Mouse (Mus musculus) forebrain, embryonic 12.5 days (tissue): Measurements from ENCODE around the gene Cox4i1. TPM values are rescaled to one million over a fixed set of nuclear protein-coding genes. Genes with fewer than 3 reads are reported as not detected.

Experiments used
- ATAC-seq: fragments of 200-750 bp; cut with Nextera tagmentation; 2 replicates; pipeline ENCODE4 v1.8.0; 2017; ENCODE audit warnings: moderate TSS enrichment; ENCODE audit not compliant: low FRiP score
- H3K27ac ChIP-seq: fragments of 300-500 bp; sonication (generic); 2 replicates; pipeline ENCODE4 v1.5.1; 2016; ENCODE audit warnings: mild to moderate bottlenecking
- H3K27me3 ChIP-seq: fragments of 300-500 bp; sonication (generic); 2 replicates; pipeline ENCODE4 v1.6.1; 2016; ENCODE audit warnings: mild to moderate bottlenecking
- H3K36me3 ChIP-seq: fragments of 300-500 bp; sonication (generic); replicated peaks from 2 replicates; pipeline ENCODE4 v1.6.1; 2016; ENCODE audit warnings: mild to moderate bottlenecking
- H3K4me1 ChIP-seq: fragments of 300-500 bp; sonication (generic); 2 replicates; pipeline ENCODE4 v1.6.1; 2016
- H3K4me2 ChIP-seq: fragments of 300-500 bp; sonication (generic); 2 replicates; pipeline ENCODE4 v1.6.1; 2016; ENCODE audit warnings: mild to moderate bottlenecking, moderate library complexity
- H3K4me3 ChIP-seq: fragments of 300-500 bp; sonication (generic); replicated peaks from 2 replicates; pipeline ENCODE4 v1.5.1; 2016; ENCODE audit warnings: mild to moderate bottlenecking
- H3K9ac ChIP-seq: fragments of 300-500 bp; sonication (generic); 2 replicates; pipeline ENCODE4 v1.6.1; 2016; ENCODE audit warnings: mild to moderate bottlenecking
- H3K9me3 ChIP-seq: fragments of 300-500 bp; sonication (generic); 2 replicates; pipeline ENCODE4 v1.6.1; 2016
- WGBS: fragments of 180-500 bp; shearing (Covaris S2); methylation state at CpG from one replicate; pipeline ENCODE4 v1.1.7; 2016; 5-methylcytosine and 5-hydroxymethylcytosine counted together
- polyA plus RNA-seq: library from polyadenylated mRNA; unstranded; fragments of >200 nt; fragmentation: Nextera tagmentation; extraction: Ambion mirVana; gene quantifications from 2 replicates; pipeline ENCODE4 v1.2.1, GENCODE M21; 2016

The Cox4i1 gene
- polyA plus RNA-seq, 1 experiment from 2014 or later = 809 TPM

DNA sequence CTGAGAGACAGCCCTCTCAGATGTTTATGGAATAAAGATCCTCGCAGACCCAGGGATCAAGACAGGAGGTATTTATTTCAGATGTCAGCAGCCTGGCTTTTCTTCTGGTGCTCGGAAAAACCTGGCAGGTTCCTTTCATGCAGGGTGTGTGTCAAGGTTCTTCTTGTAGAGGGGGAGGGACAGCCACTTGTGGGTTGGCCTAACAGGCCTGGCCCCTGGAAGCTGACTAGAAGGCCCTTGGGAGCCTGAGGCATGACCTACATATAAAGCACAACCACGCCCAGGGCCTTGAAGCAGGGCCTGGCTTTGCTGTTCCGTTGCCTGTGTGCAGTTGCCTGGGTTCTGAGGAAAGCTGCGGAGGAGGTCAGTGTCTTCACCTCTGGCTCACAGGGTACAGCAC, 17.1 kb downstream of the Cox4i1 start:
- no peak overlapping the region for H3K4me3 ChIP-seq
- no peak overlapping the region for H3K4me2 ChIP-seq
- H3K36me3 ChIP-seq = no peaks in the 10 kb centered on the region
- H3K9me3 ChIP-seq = no peaks in the 10 kb centered on the region
- no peaks in the 10 kb centered on the region for H3K4me1 ChIP-seq
- H3K27ac ChIP-seq = no peak overlapping the region
- H3K9ac ChIP-seq = no peak overlapping the region
- 80% methylated on average over 5 of the region's 5 CpGs for WGBS
- no peak for ATAC-seq
- peaks cover 12% of the 10 kb centered on the region; the same call in 1 of the 2 replicates for H3K27me3 ChIP-seq

DNA sequence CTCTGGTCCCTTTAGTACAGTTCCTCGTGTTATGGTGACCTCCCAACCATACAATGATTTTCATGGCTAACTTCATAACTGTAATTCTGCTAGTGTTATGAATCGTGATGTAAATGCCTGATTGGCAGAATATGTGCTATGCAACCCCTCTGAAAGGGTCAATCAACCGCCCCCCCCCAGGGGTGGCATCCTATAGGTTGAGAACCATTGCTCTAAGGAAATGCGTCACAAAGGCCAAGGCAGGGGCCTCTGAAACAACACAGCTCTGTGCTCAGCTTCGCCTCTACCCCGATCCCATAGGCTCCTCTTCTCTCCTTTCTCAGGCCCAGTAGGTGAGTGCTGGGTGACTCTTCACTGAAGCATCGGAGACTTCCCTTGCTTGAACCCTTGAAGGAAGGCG, 17.6 kb downstream of the Cox4i1 start:
- no peak overlapping the region for H3K9ac ChIP-seq
- WGBS = 74% methylated on average over 8 of the region's 8 CpGs
- H3K27ac ChIP-seq = no peak overlapping the region
- H3K36me3 ChIP-seq = no peaks in the 10 kb centered on the region
- no peak overlapping the region for H3K4me3 ChIP-seq
- no peak overlapping the region for H3K4me2 ChIP-seq
- H3K4me1 ChIP-seq = no peaks in the 10 kb centered on the region
- no peaks in the 10 kb centered on the region for H3K9me3 ChIP-seq
- H3K27me3 ChIP-seq = peaks cover 12% of the 10 kb centered on the region; the same call in 1 of the 2 replicates
- ATAC-seq = no peak

DNA sequence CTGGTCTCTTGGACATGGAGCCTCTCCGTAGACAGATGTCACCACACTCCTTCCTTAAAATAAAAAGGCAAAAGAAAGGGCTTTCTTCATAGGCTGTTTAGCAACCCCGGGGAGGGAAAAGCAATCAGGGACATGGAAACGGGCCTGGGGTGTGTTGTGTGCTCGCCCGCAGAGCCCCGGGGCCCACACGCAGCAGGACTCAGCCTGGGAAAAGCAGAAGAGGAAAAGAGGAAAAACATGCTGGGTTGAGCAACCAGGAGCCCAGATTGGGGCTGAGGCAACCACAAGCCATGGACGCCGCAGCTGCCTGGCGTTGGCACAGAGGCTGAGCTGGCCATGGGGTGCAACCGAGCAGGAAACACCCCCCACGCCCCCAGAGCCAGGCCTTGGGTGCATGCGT, 18.0 kb downstream of the Cox4i1 start:
- Histone ChIP-seq H3K4me2 (no peak overlapping the region), H3K27me3 (peaks cover 12% of the 10 kb centered on the region; the same call in 1 of the 2 replicates), H3K9me3 (no peaks in the 10 kb centered on the region), H3K4me1 (no peaks in the 10 kb centered on the region), H3K27ac (no peak overlapping the region), H3K36me3 (no peaks in the 10 kb centered on the region), H3K4me3 (no peak overlapping the region), H3K9ac (no peak overlapping the region)
- WGBS = 84% methylated on average over 13 of the region's 13 CpGs
- no peak for ATAC-seq

DNA sequence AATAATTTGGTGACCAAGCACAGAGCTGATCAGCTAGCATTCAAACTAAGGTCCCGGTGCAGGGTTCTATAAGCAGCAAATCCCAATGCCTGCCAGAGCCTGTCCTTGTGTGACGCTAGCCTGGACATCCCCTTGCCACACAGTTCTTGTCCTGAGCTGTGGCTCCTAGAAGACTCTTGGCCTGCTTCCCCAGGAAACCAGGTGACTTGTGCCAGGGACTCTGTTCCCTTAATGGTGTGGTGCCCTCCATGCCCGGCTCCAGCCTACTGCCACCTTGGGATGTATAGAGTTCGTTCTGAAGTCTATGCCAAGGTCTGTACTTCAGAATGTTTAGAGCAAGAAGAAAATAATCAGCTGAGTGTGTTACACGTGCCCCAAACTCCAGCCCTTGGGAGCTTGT, 18.6 kb downstream of the Cox4i1 start:
- Histone ChIP-seq H3K4me1 (no peaks in the 10 kb centered on the region), H3K4me3 (no peak overlapping the region), H3K4me2 (no peak overlapping the region), H3K27ac (no peak overlapping the region), H3K27me3 (peaks cover 12% of the 10 kb centered on the region; the same call in 1 of the 2 replicates), H3K9ac (no peak overlapping the region), H3K9me3 (no peaks in the 10 kb centered on the region), H3K36me3 (no peaks in the 10 kb centered on the region)
- 80% methylated on average over 5 of the region's 5 CpGs for WGBS
- no peak for ATAC-seq

DNA sequence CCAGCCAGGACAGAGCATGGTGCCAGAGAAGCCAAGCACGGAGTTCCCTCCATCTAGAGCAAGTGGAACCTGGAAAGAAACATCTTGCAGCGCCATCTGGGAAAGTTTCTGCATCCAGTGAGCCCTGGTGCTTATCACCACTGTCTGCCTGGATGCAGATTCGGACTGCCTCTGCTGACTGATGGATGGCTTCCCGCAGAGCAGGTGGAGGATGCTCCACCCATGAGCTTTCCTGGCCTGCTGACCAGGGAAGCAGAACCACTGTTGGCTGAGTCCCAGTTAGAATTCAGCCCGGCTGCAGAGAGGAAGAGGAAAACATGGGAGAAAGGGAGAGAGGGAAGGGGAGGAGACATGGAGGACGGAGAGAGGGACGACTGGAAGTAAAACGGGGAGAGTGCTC, 19.8 kb downstream of the Cox4i1 start:
- Histone ChIP-seq H3K4me1 (no peaks in the 10 kb centered on the region), H3K27ac (no peak overlapping the region), H3K9me3 (no peaks in the 10 kb centered on the region), H3K27me3 (peaks cover 12% of the 10 kb centered on the region; the same call in 1 of the 2 replicates), H3K9ac (no peak overlapping the region), H3K4me2 (no peak overlapping the region), H3K4me3 (no peak overlapping the region), H3K36me3 (no peaks in the 10 kb centered on the region)
- WGBS = 83% methylated on average over 8 of the region's 8 CpGs
- ATAC-seq = no peak

DNA sequence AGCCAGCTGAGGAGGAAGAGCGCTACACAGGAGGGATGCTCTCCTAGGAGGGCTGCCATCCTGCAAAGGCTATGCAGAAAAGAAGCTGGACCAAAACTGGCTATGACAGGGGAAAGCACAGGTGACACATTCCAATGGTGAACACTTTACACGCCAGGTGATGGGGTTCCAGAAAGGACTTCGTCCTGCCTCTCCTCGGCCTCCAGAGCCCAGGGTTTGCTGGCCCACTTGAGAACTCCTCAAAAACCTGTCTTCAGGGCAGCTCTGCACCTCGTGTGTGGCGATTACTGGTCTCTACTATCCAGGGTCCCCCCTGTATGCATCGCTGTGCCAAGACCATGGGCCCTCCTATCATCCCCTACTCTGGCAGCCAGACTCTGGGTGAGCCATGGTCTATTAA, 20.5 kb downstream of the Cox4i1 start:
- peaks cover 12% of the 10 kb centered on the region; the same call in 1 of the 2 replicates for H3K27me3 ChIP-seq
- H3K4me2 ChIP-seq = no peak overlapping the region
- WGBS = 91% methylated on average over 7 of the region's 7 CpGs
- no peaks in the 10 kb centered on the region for H3K4me1 ChIP-seq
- no peak overlapping the region for H3K4me3 ChIP-seq
- H3K36me3 ChIP-seq = no peaks in the 10 kb centered on the region
- no peak overlapping the region for H3K9ac ChIP-seq
- ATAC-seq = no peak
- H3K27ac ChIP-seq = no peak overlapping the region
- H3K9me3 ChIP-seq = no peaks in the 10 kb centered on the region

DNA sequence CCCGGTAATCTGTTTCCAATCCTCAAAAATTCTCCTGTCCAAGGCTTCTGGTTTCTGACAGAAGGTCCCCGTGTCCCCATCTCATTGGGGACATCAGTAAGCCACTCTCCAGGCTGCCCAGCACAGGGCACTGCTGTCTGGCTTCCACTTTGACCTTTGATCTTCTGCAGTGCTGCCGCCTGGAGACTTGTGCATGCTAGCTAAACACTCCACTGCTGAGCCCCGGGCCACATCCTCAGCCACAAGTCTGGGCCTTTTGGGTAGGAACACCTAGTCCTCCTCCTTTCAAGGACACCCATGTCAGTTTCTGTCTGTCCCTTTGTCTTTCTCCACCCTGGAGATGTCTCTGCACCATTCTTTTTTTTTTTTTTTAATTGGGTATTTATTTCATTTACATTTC, 24.9 kb downstream of the Cox4i1 start:
- WGBS = 79% methylated on average over 4 of the region's 4 CpGs
- Histone ChIP-seq H3K36me3 (no peaks in the 10 kb centered on the region), H3K27ac (no peak overlapping the region), H3K4me3 (no peak overlapping the region), H3K4me2 (no peak overlapping the region), H3K27me3 (peaks cover 4% of the 10 kb centered on the region; the same call in 1 of the 2 replicates), H3K9me3 (no peaks in the 10 kb centered on the region), H3K9ac (no peak overlapping the region), H3K4me1 (no peaks in the 10 kb centered on the region)
- ATAC-seq = no peak

DNA sequence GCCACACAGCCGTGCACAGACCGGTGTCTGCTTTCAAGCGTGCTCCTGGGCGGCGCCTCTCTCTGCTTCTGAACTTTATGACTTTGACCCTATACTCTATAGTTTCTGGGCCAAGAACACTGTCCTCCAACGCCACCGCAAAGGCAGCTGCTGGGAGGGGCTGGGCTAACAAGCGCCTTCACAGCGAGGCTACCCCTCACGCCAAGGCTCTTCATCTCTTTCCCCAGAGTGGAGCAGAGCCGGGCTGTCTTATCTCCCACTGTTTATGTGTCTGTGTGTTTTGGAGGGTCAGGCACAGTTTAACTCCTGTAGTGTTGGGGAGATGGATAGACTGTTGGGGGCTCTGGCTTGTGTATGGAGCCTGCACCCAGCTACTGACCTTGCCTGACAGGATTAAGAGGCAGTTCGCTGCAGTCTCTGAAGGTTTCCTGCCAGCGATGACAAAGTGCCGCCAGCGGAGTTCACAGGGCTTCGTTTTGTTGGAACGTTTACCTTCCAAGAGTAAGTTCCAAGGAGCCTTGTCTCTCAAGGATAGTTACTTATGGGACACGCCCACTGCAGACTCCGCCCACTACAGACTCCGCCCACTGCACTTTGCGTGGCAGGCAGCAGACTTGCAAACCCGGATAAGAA, 26.0 kb downstream of the Cox4i1 start:
- H3K36me3 ChIP-seq = no peaks in the 10 kb centered on the region
- H3K4me3 ChIP-seq = no peak overlapping the region
- H3K27me3 ChIP-seq = peaks cover 4% of the 10 kb centered on the region; the same call in 1 of the 2 replicates
- no peak for ATAC-seq
- WGBS = 61% methylated on average over 22 of the region's 22 CpGs
- H3K4me2 ChIP-seq = no peak overlapping the region
- no peak overlapping the region for H3K9ac ChIP-seq
- no peaks in the 10 kb centered on the region for H3K4me1 ChIP-seq
- no peaks in the 10 kb centered on the region for H3K9me3 ChIP-seq
- no peak overlapping the region for H3K27ac ChIP-seq

DNA sequence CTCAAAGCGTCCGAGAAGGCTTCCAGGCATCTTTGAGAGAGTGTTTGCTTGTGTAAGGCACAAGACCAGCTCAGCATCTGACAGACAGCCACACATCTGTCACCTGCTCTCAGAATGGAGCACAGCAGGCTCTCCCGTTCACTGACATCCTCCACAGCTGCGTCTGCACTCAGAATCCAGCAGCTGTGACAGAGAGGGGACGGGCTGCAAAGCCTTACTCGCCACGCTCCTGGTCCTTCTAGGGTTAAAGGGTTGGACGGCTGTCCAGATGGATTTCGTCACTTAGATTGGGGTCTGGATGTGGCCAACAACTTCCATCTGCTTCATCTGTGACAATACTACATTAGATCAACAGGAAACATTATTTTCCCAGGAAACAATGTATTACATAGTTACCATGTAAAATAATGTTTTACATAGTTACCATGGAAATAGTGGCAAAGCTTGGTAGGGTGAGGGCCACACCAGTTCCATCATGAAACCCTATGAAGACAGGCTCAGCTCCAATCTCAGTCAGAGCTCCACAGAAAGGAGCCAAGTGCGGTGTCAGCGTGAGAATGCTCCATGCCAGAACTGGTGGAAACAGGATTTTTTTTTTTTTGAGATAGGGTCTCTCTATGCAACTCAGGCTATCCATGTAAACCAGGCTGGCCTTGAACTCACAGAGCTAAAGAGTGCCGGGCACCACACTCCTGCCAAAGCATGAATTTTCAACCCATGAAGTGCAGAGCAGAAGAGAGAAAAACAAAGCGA, 28.6 kb downstream of the Cox4i1 start:
- Histone ChIP-seq H3K27ac (no peak overlapping the region), H3K4me3 (no peak overlapping the region)
- WGBS = 79% methylated on average over 13 of the region's 13 CpGs

DNA sequence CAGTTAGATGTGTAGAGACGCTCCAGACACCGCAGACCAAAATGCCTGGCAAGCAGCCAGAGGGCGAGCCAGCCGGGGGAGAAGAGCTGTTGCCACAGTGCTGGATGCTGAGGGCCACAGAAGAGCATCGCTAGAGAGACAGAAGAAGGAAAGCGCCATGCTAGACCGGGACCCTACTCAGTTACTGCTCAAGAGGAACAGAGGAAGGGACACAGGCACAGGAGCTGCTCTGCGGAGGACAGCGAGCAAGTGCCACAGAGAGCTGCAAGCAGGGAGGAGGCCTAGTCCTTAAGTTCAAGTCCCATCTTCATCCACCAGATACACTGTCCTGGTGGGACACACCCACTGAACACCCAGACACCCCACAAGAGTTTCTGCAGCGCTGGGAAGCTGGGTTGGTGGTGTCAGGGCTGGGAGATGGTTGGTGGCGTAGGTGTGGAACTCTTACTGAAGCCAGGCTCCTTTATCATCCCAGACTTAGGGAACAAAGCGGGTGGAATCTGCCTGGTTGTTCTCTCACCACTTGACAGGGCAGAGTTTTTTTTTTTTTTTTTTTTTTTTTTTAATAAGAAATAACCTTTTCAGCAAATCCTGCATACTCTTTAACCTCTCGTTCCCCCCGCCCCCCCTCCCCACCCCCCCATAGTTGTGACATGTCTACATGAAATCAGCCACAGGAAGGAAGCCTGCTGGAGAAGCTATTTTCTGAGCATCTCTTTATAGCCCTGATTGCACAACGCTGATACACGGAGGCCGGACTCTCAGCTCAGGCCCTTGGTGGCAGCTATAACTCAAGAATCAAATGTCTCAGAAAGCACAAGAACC, 29.3 kb downstream of the Cox4i1 start:
- Histone ChIP-seq H3K4me2 (no peak overlapping the region), H3K36me3 (no peaks in the 10 kb centered on the region), H3K9me3 (no peaks in the 10 kb centered on the region), H3K9ac (no peak overlapping the region), H3K4me3 (no peak overlapping the region), H3K27ac (no peak overlapping the region), H3K27me3 (peaks cover 4% of the 10 kb centered on the region; the same call in 1 of the 2 replicates), H3K4me1 (no peaks in the 10 kb centered on the region)
- WGBS = 85% methylated on average over 17 of the region's 17 CpGs
- ATAC-seq = no peak

More for the DNA sequence above, 28.6 kb downstream of the Cox4i1 start:
- no peak overlapping the region for H3K4me2 ChIP-seq
- no peaks in the 10 kb centered on the region for H3K9me3 ChIP-seq
- no peak for ATAC-seq
- H3K9ac ChIP-seq = no peak overlapping the region
- peaks cover 4% of the 10 kb centered on the region; the same call in 1 of the 2 replicates for H3K27me3 ChIP-seq
- no peaks in the 10 kb centered on the region for H3K4me1 ChIP-seq
- H3K36me3 ChIP-seq = no peaks in the 10 kb centered on the region

DNA sequence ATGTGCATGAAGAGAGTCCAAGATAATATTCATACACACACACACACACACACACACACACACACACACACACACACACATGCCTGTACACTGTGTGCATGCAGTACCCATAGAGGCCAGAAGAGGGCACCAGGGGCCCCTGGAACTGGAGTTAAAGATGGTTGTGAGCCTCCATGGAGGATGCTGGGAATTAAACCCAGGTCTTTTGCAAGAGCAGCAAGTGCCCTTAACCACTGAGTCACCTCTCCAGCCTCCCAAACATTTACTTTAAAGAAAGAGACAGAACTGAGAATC, 29.9 kb downstream of the Cox4i1 start:
- Histone ChIP-seq H3K9ac (no peak overlapping the region), H3K4me1 (no peaks in the 10 kb centered on the region)
- no peak for ATAC-seq

DNA sequence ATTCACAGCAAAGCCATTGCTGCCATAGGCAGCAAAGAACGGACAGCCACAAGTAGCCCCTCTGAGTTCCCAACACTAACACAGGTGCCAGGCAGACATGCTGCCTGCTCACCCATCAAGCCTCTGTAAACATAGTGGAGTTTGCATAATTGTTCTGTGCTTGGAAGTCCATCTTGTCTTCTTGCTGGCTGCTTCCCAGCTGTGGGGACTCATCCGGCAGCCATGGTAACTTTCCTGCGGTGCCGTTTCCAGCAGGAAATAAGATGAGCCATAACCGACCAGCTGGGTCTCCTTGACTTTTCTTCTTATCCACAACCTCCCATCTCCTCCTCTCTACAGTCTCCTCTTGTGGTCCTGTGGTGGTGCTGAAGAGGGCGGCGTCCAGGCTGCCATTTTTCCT, 30.4 kb downstream of the Cox4i1 start:
- no peak for ATAC-seq
- H3K4me3 ChIP-seq = no peak overlapping the region
- no peaks in the 10 kb centered on the region for H3K9me3 ChIP-seq
- no peaks in the 10 kb centered on the region for H3K4me1 ChIP-seq
- no peaks in the 10 kb centered on the region for H3K36me3 ChIP-seq
- no peak overlapping the region for H3K9ac ChIP-seq
- peaks cover 4% of the 10 kb centered on the region; the same call in 1 of the 2 replicates for H3K27me3 ChIP-seq
- no peak overlapping the region for H3K27ac ChIP-seq
- WGBS = 90% methylated on average over 7 of the region's 7 CpGs
- no peak overlapping the region for H3K4me2 ChIP-seq

More for the DNA sequence above, 29.9 kb downstream of the Cox4i1 start:
- Histone ChIP-seq H3K4me3 (no peak overlapping the region), H3K36me3 (no peaks in the 10 kb centered on the region), H3K4me2 (no peak overlapping the region), H3K27me3 (peaks cover 4% of the 10 kb centered on the region; the same call in 1 of the 2 replicates), H3K27ac (no peak overlapping the region), H3K9me3 (no peaks in the 10 kb centered on the region)
